Mouse (Mus musculus): ENCODE measurements around the gene Med12. TPM values are rescaled to one million over a fixed set of nuclear protein-coding genes. Genes with fewer than 3 reads are reported as not detected.

Gene Med12
- total RNA-seq, 2 experiments from 2014 or later, result 17.2 to 19.4 TPM

DNA sequence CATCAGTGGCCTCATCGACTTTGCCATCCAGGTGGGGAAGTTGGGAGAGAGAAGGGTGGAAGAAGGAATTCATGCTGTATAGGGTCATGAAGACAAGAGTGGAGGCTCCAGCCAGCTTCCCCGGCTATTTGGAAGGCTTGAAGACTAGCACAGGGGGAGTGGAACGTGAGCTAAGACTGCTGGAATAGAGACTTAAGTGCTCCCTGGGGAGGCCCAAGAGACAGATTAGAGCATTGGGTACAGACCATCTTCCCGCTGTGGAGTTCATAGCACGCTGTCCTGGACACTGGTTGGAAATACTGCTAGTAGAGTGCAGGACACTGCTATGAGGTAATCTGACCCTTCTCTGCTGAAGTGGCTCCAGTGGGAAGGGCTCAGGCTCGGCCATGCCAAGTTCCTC is 9.0 kb downstream of the Med12 start:
- H3K27ac ChIP-seq, result no peak overlapping the region
- intact Hi-C loops (cut with DNase I), result no loop called here
- H3K4me3 ChIP-seq, result no peak overlapping the region
- no peak for DNase-seq
- TF ChIP-seq CTCF (IDR thresholded peaks at IDR 0.05), result no peak

- H3K27ac ChIP-seq, result no peak overlapping the region
- intact Hi-C loops (cut with DNase I), result loop anchor here (5.0 kb wide), 1 partner anchor 153 kb away; no protein-coding TSS in a partner anchor
- peak; percentile 50 for DNase-seq
- peak; percentile 62 for TF ChIP-seq CTCF (IDR thresholded peaks at IDR 0.05)
- no peak overlapping the region for H3K4me3 ChIP-seq
These were observed 11.7 kb downstream of the Med12 start for GRCm38 (mm10) chrX:101285534-101285933.

GRCm38 (mm10) chrX:101285953-101286670 is 12.3 kb downstream of the Med12 start:
- no peak for TF ChIP-seq CTCF (IDR thresholded peaks at IDR 0.05)
- Histone ChIP-seq H3K4me3 (no peak overlapping the region), H3K27ac (no peak overlapping the region)
- intact Hi-C loops (cut with DNase I), result loop anchor here (5.0 kb wide), 1 partner anchor 154 kb away; no protein-coding TSS in a partner anchor
- DNase-seq, result no peak

GRCm38 (mm10) chrX:101287543-101287942 is 13.7 kb downstream of the Med12 start:
- no peak overlapping the region for H3K27ac ChIP-seq
- TF ChIP-seq CTCF (IDR thresholded peaks at IDR 0.05), result no peak
- H3K4me3 ChIP-seq, result no peak overlapping the region
- intact Hi-C loops (cut with DNase I), result loop anchor here (5.0 kb wide), 1 partner anchor 155 kb away; no protein-coding TSS in a partner anchor
- DNase-seq, result no peak

GRCm38 (mm10) chrX:101288432-101288831 is 14.6 kb downstream of the Med12 start:
- no peak overlapping the region for H3K4me3 ChIP-seq
- no peak for DNase-seq
- H3K27ac ChIP-seq, result no peak overlapping the region
- no peak for TF ChIP-seq CTCF (IDR thresholded peaks at IDR 0.05)
- intact Hi-C loops (cut with DNase I), result loop anchor here (5.0 kb wide), 1 partner anchor 156 kb away; no protein-coding TSS in a partner anchor

GRCm38 (mm10) chrX:101289037-101289436 is 15.2 kb downstream of the Med12 start:
- intact Hi-C loops (cut with DNase I), result loop anchor here (5.0 kb wide), 1 partner anchor 157 kb away; no protein-coding TSS in a partner anchor
- Histone ChIP-seq H3K27ac (no peak overlapping the region), H3K4me3 (no peak overlapping the region)
- TF ChIP-seq CTCF (IDR thresholded peaks at IDR 0.05), result no peak
- DNase-seq, result no peak

DNA sequence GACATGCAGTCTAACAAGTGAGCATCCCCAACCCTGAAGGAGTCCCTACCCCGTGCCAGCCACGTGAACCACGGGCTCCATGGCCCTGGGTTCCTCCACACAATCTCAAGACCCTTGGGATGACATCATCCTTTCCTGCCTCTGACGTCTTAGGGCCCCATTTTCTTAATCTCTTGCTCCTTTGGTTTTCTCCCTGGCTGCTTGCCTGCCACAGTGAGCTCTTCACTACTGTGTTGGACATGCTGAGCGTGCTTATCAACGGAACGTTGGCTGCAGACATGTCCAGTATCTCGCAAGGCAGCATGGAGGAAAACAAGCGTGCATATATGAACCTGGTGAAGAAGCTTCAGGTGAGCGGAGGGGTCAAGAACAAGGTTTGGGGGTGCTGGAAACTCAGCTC is 16.3 kb downstream of the Med12 start:
- TF ChIP-seq CTCF (IDR thresholded peaks at IDR 0.05), result no peak
- no peak overlapping the region for H3K4me3 ChIP-seq
- DNase-seq, result no peak
- intact Hi-C loops (cut with DNase I), result no loop called here
- no peak overlapping the region for H3K27ac ChIP-seq

DNA sequence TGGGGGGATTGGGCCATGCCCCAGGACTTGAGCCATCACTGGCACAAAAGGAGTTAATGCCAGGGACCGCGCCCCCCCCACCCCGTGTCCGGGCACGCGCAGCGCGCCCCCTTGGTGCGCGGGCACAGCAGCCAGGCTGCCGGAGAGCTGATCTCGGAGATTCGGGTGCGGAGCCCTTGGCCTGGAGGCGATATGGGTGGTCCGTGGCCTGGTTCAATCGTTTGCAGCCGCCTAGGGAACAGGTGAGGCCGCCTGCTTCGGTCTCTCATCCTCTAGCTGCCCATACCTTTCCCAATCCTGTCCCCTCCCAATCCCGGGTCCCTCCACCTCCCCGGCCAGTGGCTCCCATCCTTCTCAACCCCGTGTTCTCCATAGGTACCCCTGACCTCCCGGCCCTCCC is 25.2 kb downstream of the Med12 start, which contains the start of gene Nlgn3:
Gene Nlgn3 (plus strand): TSS at position 114 of the 400 bp plus-strand sequence.
- intact Hi-C loops (cut with DNase I), result no loop called here
- DNase-seq, result no peak
- no peak for TF ChIP-seq CTCF (IDR thresholded peaks at IDR 0.05)
- H3K4me3 ChIP-seq, result peak within 1 kb of the TSS; percentile 48
- no peak within 1 kb of the TSS for H3K27ac ChIP-seq

DNA sequence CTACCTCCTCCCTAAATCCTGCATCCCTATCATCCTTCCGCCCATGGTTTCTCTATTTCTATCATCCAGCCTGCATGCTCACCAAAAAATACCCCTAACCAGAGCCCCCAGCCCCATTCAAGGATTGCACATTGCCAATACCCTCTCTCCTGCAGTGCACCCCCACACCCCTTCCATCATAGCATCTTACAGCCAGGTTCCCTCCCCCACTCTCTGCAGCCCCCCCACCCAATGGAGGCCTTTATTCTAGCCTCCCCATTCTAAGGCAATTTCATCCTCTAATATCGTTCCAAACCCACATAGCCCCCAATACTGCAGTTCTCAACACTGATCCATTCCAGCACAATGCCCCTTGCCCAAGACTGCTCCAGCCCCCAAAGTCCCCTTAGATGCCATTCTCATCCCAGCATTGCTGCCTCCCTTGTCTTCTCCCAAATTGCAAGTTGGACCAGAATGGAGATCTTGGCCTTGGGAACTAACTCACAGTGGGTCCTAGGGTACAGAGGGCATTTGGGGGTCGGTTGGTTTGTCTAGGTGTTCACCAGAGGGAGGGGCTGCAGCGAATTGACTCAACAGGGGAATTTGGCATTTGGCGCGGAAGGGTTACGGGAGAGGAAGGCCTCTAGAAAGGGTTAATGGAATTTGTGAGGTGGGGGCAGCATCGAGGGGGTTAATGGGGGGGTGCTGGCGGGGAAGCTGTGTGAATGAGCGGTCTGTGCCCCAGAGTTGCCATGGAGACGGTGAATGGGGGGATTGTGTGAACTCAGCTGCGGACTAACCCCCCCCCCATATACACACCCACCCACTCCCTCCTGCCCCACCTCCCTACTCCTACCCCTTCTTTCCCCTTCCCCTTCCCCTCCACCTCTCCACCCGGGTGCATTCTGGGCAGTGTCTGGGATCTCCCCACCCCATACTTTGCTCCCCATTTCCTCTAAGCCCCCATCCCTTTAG is 25.9 kb downstream of the Med12 start:
- Histone ChIP-seq H3K27ac (no peak overlapping the region), H3K4me3 (peak overlapping the region; percentile 48)
- intact Hi-C loops (cut with DNase I), result no loop called here
- no peak for DNase-seq
- TF ChIP-seq CTCF (IDR thresholded peaks at IDR 0.05), result no peak

DNA sequence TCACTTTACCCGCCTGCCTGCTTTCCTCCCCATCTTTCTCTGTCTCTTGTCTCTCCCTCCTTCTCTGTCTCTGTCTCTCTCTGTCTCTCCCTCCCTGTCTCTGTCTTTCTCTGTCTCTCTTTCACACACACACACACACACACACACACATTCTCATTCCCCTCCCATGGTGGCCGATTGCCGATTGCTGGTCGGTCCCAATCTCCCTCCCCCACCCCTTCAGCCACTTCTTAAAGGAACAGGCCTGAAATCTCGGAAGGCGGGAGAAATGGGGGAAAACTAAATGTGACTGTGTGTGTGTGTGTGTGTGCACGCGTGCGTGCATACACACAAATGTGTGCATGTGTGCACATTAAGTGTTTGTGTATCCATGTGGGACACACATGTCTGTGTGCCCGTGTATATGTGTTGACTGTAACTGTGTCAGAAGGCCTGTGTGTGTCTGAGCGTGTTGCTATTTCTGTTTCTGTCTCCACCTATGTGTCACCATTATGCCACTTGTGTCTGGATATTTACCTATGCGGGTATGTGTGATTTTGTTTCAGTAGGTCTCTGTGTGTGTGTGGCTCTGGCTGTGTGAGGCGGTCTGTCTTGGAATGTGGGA is 26.7 kb downstream of the Med12 start:
- no peak for TF ChIP-seq CTCF (IDR thresholded peaks at IDR 0.05)
- H3K4me3 ChIP-seq, result peak overlapping the region; percentile 17; the same call in 1 of the 2 replicates
- H3K27ac ChIP-seq, result no peak overlapping the region
- intact Hi-C loops (cut with DNase I), result no loop called here
- DNase-seq, result no peak

GRCm38 (mm10) chrX:101301654-101302053 is 27.8 kb downstream of the Med12 start:
- intact Hi-C loops (cut with DNase I), result no loop called here
- TF ChIP-seq CTCF (IDR thresholded peaks at IDR 0.05), result no peak
- no peak for DNase-seq
- Histone ChIP-seq H3K27ac (no peak overlapping the region), H3K4me3 (no peak overlapping the region)

GRCm38 (mm10) chrX:101304646-101305045 is 30.8 kb downstream of the Med12 start:
- Histone ChIP-seq H3K4me3 (no peak overlapping the region), H3K27ac (no peak overlapping the region)
- no peak for DNase-seq
- no peak for TF ChIP-seq CTCF (IDR thresholded peaks at IDR 0.05)
- intact Hi-C loops (cut with DNase I), result no loop called here
